Mouse (Mus musculus) olfactory bulb, adult 2 months (tissue): ENCODE results near the gene D1Ertd622e. TPM values are rescaled to one million over a fixed set of nuclear protein-coding genes. Genes with fewer than 3 reads are reported as not detected.

ENCODE experiments used
- H3K27ac ChIP-seq: fragments of 200-500 bp; 2 replicates; pipeline ENCODE4 v1.5.1; 2012; ENCODE audit warnings: low read depth, low read length; ENCODE audit not compliant: insufficient read depth
- H3K4me1 ChIP-seq: fragments of 200-500 bp; 2 replicates; pipeline ENCODE4 v1.6.1; 2012; ENCODE audit warnings: low read length; ENCODE audit not compliant: control insufficient read depth, insufficient read depth
- H3K4me3 ChIP-seq: fragments of 200-500 bp; 2 replicates; pipeline ENCODE4 v1.5.1; 2012; ENCODE audit warnings: mild to moderate bottlenecking, low read depth, low read length, moderate library complexity; ENCODE audit not compliant: insufficient read depth
- CTCF ChIP-seq: fragments of 200-500 bp; IDR thresholded peaks from 2 replicates; pipeline ENCODE4 v1.5.1; 2012; ENCODE audit warnings: low read depth, mild to moderate bottlenecking, low read length, moderate library complexity; ENCODE audit not compliant: insufficient read depth
- POLR2A ChIP-seq: fragments of 200-500 bp; IDR thresholded peaks from 2 replicates; pipeline ENCODE4 v1.6.1; 2012; ENCODE audit warnings: mild to moderate bottlenecking, low read depth, low read length, moderate library complexity; ENCODE audit not compliant: insufficient read depth
- WGBS: fragments of 180-500 bp; shearing (Covaris S2); methylation state at CpG from one replicate; pipeline ENCODE4 v1.1.7; 2018; 5-methylcytosine and 5-hydroxymethylcytosine counted together
- polyA plus RNA-seq: library from polyadenylated mRNA; stranded (reverse); fragments of >200 nt; gene quantifications from 2 replicates; pipeline ENCODE4 v1.2.4, GENCODE M21; 2012; ENCODE audit warnings: low replicate concordance; ENCODE audit not compliant: missing spikeins, insufficient read depth, insufficient read length

Gene D1Ertd622e
- not detected in 2 replicates for polyA plus RNA-seq

GRCm38 (mm10) chr1:97661406-97662241 lies at the start of gene D1Ertd622e:
Gene D1Ertd622e, minus strand, starts transcription at chr1:97662074.
- H3K27ac ChIP-seq = peak within 1 kb of the TSS; percentile 95
- no peak for TF ChIP-seq CTCF
- peak; percentile 43 for TF ChIP-seq POLR2A
- peaks cover 2% of the 10 kb centered on the region; the same call in 1 of the 2 replicates for H3K4me1 ChIP-seq
- peak within 1 kb of the TSS; percentile 94 for H3K4me3 ChIP-seq
- WGBS = under 1% methylated on average over 104 of the region's 106 CpGs

GRCm38 (mm10) chr1:97710520-97710919 lies 48.6 kb upstream of the D1Ertd622e start:
- Histone ChIP-seq H3K27ac (no peak overlapping the region), H3K4me1 (peaks cover 4% of the 10 kb centered on the region; the same call in 1 of the 2 replicates), H3K4me3 (no peak overlapping the region)
- 76% methylated on average over 3 of the region's 3 CpGs for WGBS
- no peak for TF ChIP-seq CTCF
- TF ChIP-seq POLR2A = no peak

GRCm38 (mm10) chr1:97705389-97705788 lies 43.5 kb upstream of the D1Ertd622e start:
- no peak for TF ChIP-seq POLR2A
- no peak for TF ChIP-seq CTCF
- no peaks in the 10 kb centered on the region for H3K4me1 ChIP-seq
- no peak overlapping the region for H3K4me3 ChIP-seq
- no peak overlapping the region for H3K27ac ChIP-seq

- H3K27ac ChIP-seq = no peak overlapping the region
- no peaks in the 10 kb centered on the region for H3K4me1 ChIP-seq
- 97% methylated on average over 1 of the region's 1 CpGs for WGBS
- no peak overlapping the region for H3K4me3 ChIP-seq
- TF ChIP-seq POLR2A (no peak), CTCF (no peak)
Measured at GRCm38 (mm10) chr1:97704646-97705045, 42.8 kb upstream of the D1Ertd622e start.

GRCm38 (mm10) chr1:97698956-97699570 lies 37.2 kb upstream of the D1Ertd622e start:
- whole genome bisulfite sequencing = 28% methylated on average over 11 of the region's 11 CpGs
- peaks cover 4% of the 10 kb centered on the region; the same call in 1 of the 2 replicates for H3K4me1 ChIP-seq
- no peak for TF ChIP-seq CTCF
- TF ChIP-seq POLR2A = no peak
- H3K27ac ChIP-seq = no peak overlapping the region
- H3K4me3 ChIP-seq = no peak overlapping the region

- no peak overlapping the region for H3K27ac ChIP-seq
- peaks cover 4% of the 10 kb centered on the region; the same call in 1 of the 2 replicates for H3K4me1 ChIP-seq
- 89% methylated on average over 1 of the region's 1 CpGs for WGBS
- TF ChIP-seq CTCF = no peak
- TF ChIP-seq POLR2A = no peak
- no peak overlapping the region for H3K4me3 ChIP-seq
Measured at GRCm38 (mm10) chr1:97697273-97697672, 35.4 kb upstream of the D1Ertd622e start.

GRCm38 (mm10) chr1:97693825-97694224 lies 32.0 kb upstream of the D1Ertd622e start:
- TF ChIP-seq CTCF = no peak
- no peak for TF ChIP-seq POLR2A
- Histone ChIP-seq H3K27ac (no peak overlapping the region), H3K4me1 (no peaks in the 10 kb centered on the region), H3K4me3 (no peak overlapping the region)

- no peak overlapping the region for H3K27ac ChIP-seq
- no peak overlapping the region for H3K4me3 ChIP-seq
- 13% methylated on average over 3 of the region's 3 CpGs for WGBS
- TF ChIP-seq POLR2A = no peak
- no peak for TF ChIP-seq CTCF
- no peaks in the 10 kb centered on the region for H3K4me1 ChIP-seq
Measured at GRCm38 (mm10) chr1:97688756-97689155, 26.9 kb upstream of the D1Ertd622e start.

- H3K27ac ChIP-seq = no peak overlapping the region
- no peaks in the 10 kb centered on the region for H3K4me1 ChIP-seq
- WGBS = 83% methylated on average over 4 of the region's 4 CpGs
- TF ChIP-seq POLR2A = no peak
- no peak overlapping the region for H3K4me3 ChIP-seq
Measured at GRCm38 (mm10) chr1:97676526-97677177, 14.8 kb upstream of the D1Ertd622e start.
